Mouse (Mus musculus) fibroblast of lung, adult 2 months (primary cell): ENCODE data around the gene Pde2a.

Source experiments
- DNase-seq: peaks from one replicate; pipeline ENCODE4 v3.0.0-alpha.2; 2011; ENCODE audit warnings: low read depth

Pde2a gene

GRCm38 (mm10) chr7:101453725-101454124 is 32.2 kb downstream of the Pde2a start:
- DNase-seq = no peak

- no peak for DNase-seq
Measured at GRCm38 (mm10) chr7:101454479-101454878, 33.0 kb downstream of the Pde2a start.

GRCm38 (mm10) chr7:101455141-101455540 is 33.6 kb downstream of the Pde2a start:
- no peak for DNase-seq

- DNase-seq = no peak
Measured at GRCm38 (mm10) chr7:101456318-101456717, 34.8 kb downstream of the Pde2a start.

GRCm38 (mm10) chr7:101456789-101457188 is 35.3 kb downstream of the Pde2a start:
- no peak for DNase-seq

GRCm38 (mm10) chr7:101457283-101457682 is 35.8 kb downstream of the Pde2a start:
- no peak for DNase-seq

GRCm38 (mm10) chr7:101457801-101458200 is 36.3 kb downstream of the Pde2a start:
- no peak for DNase-seq

- no peak for DNase-seq
Measured at GRCm38 (mm10) chr7:101458278-101458781, 36.8 kb downstream of the Pde2a start.

GRCm38 (mm10) chr7:101459305-101459813 is 37.9 kb downstream of the Pde2a start:
- DNase-seq = no peak

- no peak for DNase-seq
Measured at GRCm38 (mm10) chr7:101459923-101460607, 38.6 kb downstream of the Pde2a start.

- DNase-seq = no peak
Measured at GRCm38 (mm10) chr7:101460608-101460957, 39.1 kb downstream of the Pde2a start.

- DNase-seq = no peak
Measured at GRCm38 (mm10) chr7:101461571-101461970, 40.1 kb downstream of the Pde2a start.

GRCm38 (mm10) chr7:101462327-101463068 is 41.0 kb downstream of the Pde2a start:
- DNase-seq = no peak

- no peak for DNase-seq
Measured at GRCm38 (mm10) chr7:101463665-101464271, 42.3 kb downstream of the Pde2a start.

GRCm38 (mm10) chr7:101464927-101465326 is 43.4 kb downstream of the Pde2a start:
- no peak for DNase-seq

- no peak for DNase-seq
Measured at GRCm38 (mm10) chr7:101465392-101465791, 43.9 kb downstream of the Pde2a start.

GRCm38 (mm10) chr7:101465850-101466580 is 44.5 kb downstream of the Pde2a start:
- DNase-seq = no peak

- DNase-seq = no peak
Measured at GRCm38 (mm10) chr7:101466581-101467081, 45.1 kb downstream of the Pde2a start.

GRCm38 (mm10) chr7:101471423-101471822 is 49.9 kb downstream of the Pde2a start:
- no peak for DNase-seq

GRCm38 (mm10) chr7:101471968-101472480 is 50.5 kb downstream of the Pde2a start:
- DNase-seq = no peak
